In the genomic region with DNA sequence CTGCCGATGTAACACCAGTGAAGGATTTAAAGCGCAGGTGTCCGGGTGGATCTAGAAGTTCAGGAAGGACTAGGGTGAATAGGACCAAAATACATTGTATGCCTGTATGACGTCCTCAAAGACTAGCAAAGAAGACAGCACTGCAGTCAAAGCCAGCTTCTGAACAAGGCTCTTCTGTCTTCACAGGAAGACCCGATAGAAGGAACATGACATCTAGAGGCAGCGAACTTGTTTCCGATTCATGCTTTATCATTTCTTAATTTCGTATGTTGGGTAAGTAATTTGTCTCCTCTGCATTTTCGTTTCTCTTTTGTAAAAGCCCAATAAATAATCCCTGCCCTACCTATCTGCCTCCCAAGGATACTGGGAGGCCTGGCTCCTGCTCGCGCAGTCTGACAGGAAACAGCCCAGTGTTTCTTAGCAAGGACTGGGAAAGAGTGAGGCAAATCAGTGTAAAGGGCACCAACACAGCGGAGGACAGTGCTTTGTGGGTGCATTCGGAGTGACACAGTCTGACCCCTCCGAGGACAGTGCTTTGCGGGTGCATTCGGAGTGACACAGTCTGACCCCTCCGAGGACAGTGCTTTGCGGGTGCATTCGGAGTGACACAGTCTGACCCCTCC, we compare ENCODE assay signal across 22 mouse cellular contexts. TPM values are rescaled to one million over a fixed set of nuclear protein-coding genes. Genes with fewer than 3 reads are reported as not detected.
DNase-seq lines count a peak whose midpoint lies in the region; ATAC-seq and TF ChIP-seq lines count a peak whose summit lies in the region.
"Had no signal": no experiment of that assay in that cellular context is flagged by ENCODE, and none has a peak within 500 bp of the region (broad histone marks: within the 10 kb centered on the region; RNA-seq: fewer than 3 reads in every experiment).

No protein-coding gene starts in this region.

- H3K36me3 ChIP-seq in liver, adult 2 months (ENCODE audit: control insufficient read depth, insufficient read depth, low read length): peaks cover 26% of the 10 kb centered on the region
- peaks cover 17% of the 10 kb centered on the region for H3K36me3 ChIP-seq in liver, embryonic 12.5 days

- H3K4me2 ChIP-seq in liver, embryonic 12.5 days: no peak overlapping the region
- H3K4me2 ChIP-seq: hindbrain, embryonic 12.5 days; midbrain, embryonic 12.5 days had no signal

- H3K27me3 ChIP-seq in liver, adult 2 months (ENCODE audit: control insufficient read depth, insufficient read depth, low read length): no peaks in the 10 kb centered on the region
- no peaks in the 10 kb centered on the region for H3K27me3 ChIP-seq in liver, embryonic 12.5 days (replicated peaks)
- H3K27me3 ChIP-seq: hindbrain, embryonic 12.5 days; midbrain, embryonic 12.5 days had no signal

- WGBS in liver, adult 2 months: 50% methylated on average over 19 of the region's 19 CpGs
- WGBS in liver, embryonic 12.5 days (ENCODE audit: insufficient replicate concordance): 81% methylated on average over 19 of the region's 19 CpGs

- no peak overlapping the region for H3K4me3 ChIP-seq in liver, adult 2 months (ENCODE audit: insufficient read depth, low read depth, low read length)
- H3K4me3 ChIP-seq in liver, embryonic 12.5 days: no peak overlapping the region
- H3K4me3 ChIP-seq: forebrain, embryonic 10.5 days; heart, adult 2 months; hindbrain, embryonic 12.5 days; left cerebral cortex, adult 2 months; limb, embryonic 10.5 days; midbrain, embryonic 12.5 days had no signal

- ATAC-seq in liver, embryonic 12.5 days: no peak
- 0 out of 2 replicates have a peak, but pooled peaks have one; percentile 10 for ATAC-seq in megakaryocyte, adult 5-6 weeks (ENCODE audit: poor library complexity, severe bottlenecking)
- ATAC-seq: forebrain, embryonic 16.5 days had no signal

- H3K4me1 ChIP-seq in liver, adult 2 months (ENCODE audit: control insufficient read depth, insufficient read depth, low read length): peaks cover 25% of the 10 kb centered on the region
- H3K4me1 ChIP-seq in liver, embryonic 12.5 days: peaks cover 10% of the 10 kb centered on the region; the same call in 1 of the 2 replicates
- H3K4me1 ChIP-seq: forebrain, embryonic 10.5 days; hindbrain, embryonic 12.5 days; midbrain, embryonic 12.5 days had no signal

- peaks cover 35% of the 10 kb centered on the region for H3K79me2 ChIP-seq in liver, adult 2 months (ENCODE audit: control insufficient read depth, insufficient read depth, low read length)

- H3K27ac ChIP-seq in liver, adult 2 months (replicated peaks; ENCODE audit: insufficient read depth, low read depth, low read length): no peak overlapping the region; the same call in 1 of the 2 replicates
- H3K27ac ChIP-seq in liver, embryonic 12.5 days: no peak overlapping the region
- H3K27ac ChIP-seq: forebrain, embryonic 10.5 days; heart, adult 2 months; hindbrain, embryonic 12.5 days; kidney, postnatal 0 days; left cerebral cortex, adult 2 months; limb, embryonic 10.5 days; liver, embryonic 14.5 days; midbrain, embryonic 12.5 days had no signal

- no peak for TF ChIP-seq CTCF in liver, adult 2 months (IDR thresholded peaks at IDR 0.05; ENCODE audit: low read depth, low read length)

- H3K9ac ChIP-seq in liver, adult 2 months (ENCODE audit: low read depth, low read length): peak overlapping the region; percentile 14; the same call in 1 of the 2 replicates
- H3K9ac ChIP-seq in liver, embryonic 12.5 days: no peak overlapping the region
- H3K9ac ChIP-seq: hindbrain, embryonic 12.5 days; liver, embryonic 14.5 days; midbrain, embryonic 12.5 days had no signal

- no peaks in the 10 kb centered on the region for H3K9me3 ChIP-seq in liver, embryonic 12.5 days (replicated peaks)
- H3K9me3 ChIP-seq: forebrain, embryonic 10.5 days; hindbrain, embryonic 12.5 days; limb, embryonic 10.5 days; midbrain, embryonic 12.5 days had no signal

- DNase-seq in liver, adult 2 months (ENCODE audit: extremely low read depth, low read depth, low spot score): peak; percentile 52
- peak; percentile 75 for DNase-seq in CD4-positive, CD25-positive, alpha-beta regulatory T cell, adult 2 months (ENCODE audit: low read depth, low spot score)
- DNase-seq in T-cell, adult 2 months (ENCODE audit: low spot score): peak; percentile 62
- no peak for DNase-seq in urinary bladder, postnatal 14 days (ENCODE audit: low spot score)
- DNase-seq in heart, adult 9 months (ENCODE audit: low spot score in 2 of 2): no peak
- DNase-seq: adrenal gland, adult 8-10 months; B cell, adult 2 months; cerebellum, adult 11 months; cerebellum, postnatal 10 days; gastrocnemius, postnatal 36 days; heart, adult 2 months; kidney, adult 18-20 months had no signal

- no peak for TF ChIP-seq POLR2A in liver, adult 2 months (IDR thresholded peaks at IDR 0.05; ENCODE audit: extremely low read depth, insufficient read depth, low read length)

RNA-seq across cellular contexts. Expression of gene Il6st, which starts 8.6 kb away (rescaled TPM):
- 70.2 and 82.8 TPM in 2 replicates for total RNA-seq in liver, adult 2 months (2014; rRNA removed)
- 16.0 and 18.9 TPM in 2 replicates for polyA plus RNA-seq in liver, adult 2 months (2012; rRNA removed)
- polyA plus RNA-seq in liver, embryonic 12.5 days (2016; fragmentation: Nextera tagmentation; extraction: Ambion mirVana): 10.1 and 11.1 TPM in 2 replicates
- 77.4 and 84.3 TPM in 2 replicates for total RNA-seq in megakaryocyte, adult 5-6 weeks (2015)
- 94.6 and 108 TPM in 2 replicates for total RNA-seq in megakaryocyte, adult 5-6 weeks (2017)

Comparison
In these comparisons a context has a peak if more than half of its experiments do, and no peak if none do; other contexts are left out.
1. DNase-seq: peak in liver, adult 2 months (single experiment), CD4-positive, CD25-positive, alpha-beta regulatory T cell, adult 2 months (single experiment) and T-cell, adult 2 months (single experiment); none in urinary bladder, postnatal 14 days (single experiment) and heart, adult 9 months (0 of 2).